Mouse (Mus musculus) gastrocnemius, postnatal 4 days (tissue): ENCODE data around the gene Dctn3. TPM values are rescaled to one million over a fixed set of nuclear protein-coding genes. Genes with fewer than 3 reads are reported as not detected.
"Not testable (repeated sequence)": the region's sequence is repeated elsewhere in the genome, so short reads cannot be mapped to it uniquely, and the experiment has no call there.

Source experiments
- DNase-seq, 2 experiments: peaks; one replicate each; pipeline ENCODE4 v3.0.0; 2021 to 2022; ENCODE audit warnings: low spot score in 2 of 2, mixed read lengths in 2 of 2
- long read RNA-seq, 2 experiments: library from polyadenylated mRNA; stranded (forward); transcript quantifications; one replicate each; pipeline ENCODE4 v2.0.0; 2021
- total RNA-seq, 2 experiments: library from RNA; stranded (reverse); gene quantifications; 2 replicates each; pipeline ENCODE4 v1.2.3; 2021

The Dctn3 gene
- total RNA-seq, result 10 to 100 TPM; 49.8 to 52.9 TPM
- long read RNA-seq, experiment 1, transcript Dctn3-201 (7 exons, 973 nt), result major isoform, 42 of 47 reads
- long read RNA-seq, experiment 1, partial matches to known transcripts, result 2 of 47 reads
- long read RNA-seq, experiment 1, other reads (novel, unspliced or antisense), result 1 of 47 reads
- long read RNA-seq, experiment 2, transcript Dctn3-201 (7 exons, 973 nt), result major isoform, 59 of 60 reads
- long read RNA-seq, experiment 2, partial matches to known transcripts, result 0 of 60 reads
- long read RNA-seq, experiment 2, other reads (novel, unspliced or antisense), result 1 of 60 reads

DNA sequence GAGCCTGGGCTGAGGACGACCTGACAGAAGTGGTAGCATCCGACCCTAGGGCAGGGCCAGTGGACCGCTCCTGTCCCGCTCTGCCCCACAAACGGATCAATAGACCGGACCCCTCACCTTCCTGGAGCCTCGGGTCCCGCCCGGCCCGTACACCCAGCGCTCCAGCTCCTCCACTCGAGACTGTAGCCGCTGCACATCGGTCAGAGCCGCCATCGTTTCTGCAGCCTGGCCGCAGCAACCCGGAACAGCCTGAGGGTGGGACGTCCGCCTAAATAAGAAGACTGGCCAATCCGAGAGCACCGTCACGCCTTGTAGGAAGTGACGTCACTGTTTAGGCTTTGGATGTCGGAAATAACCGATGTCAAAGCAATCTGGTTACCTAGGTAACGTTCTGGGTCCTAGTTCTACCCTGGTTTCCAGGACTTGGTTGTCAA is at the start of gene Dctn3:
TSS of gene Dctn3 (minus strand) at position 253 of the 434 bp plus-strand sequence.
- peak; percentile 64 to 80 for DNase-seq

DNA sequence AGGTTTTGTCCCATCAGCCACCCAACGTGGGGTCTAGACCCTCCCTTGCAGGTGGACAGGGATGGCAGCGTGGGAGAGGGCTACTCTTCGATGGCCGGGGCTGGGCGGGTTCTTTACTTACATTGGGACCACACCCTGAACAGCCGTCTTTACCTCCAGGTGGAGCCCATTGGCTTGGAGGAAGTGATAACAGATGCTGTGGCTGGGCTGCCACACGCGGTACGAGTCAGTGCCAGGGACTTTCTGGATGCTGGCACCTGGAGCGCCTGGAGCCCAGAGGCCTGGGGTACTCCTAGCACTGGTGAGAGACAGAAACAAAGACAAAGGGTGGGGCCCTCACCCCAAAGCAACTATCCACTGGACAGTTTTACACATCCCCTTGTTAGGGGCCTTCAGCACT is 44.3 kb upstream of the Dctn3 start:
- not testable (repeated sequence) for DNase-seq

GRCm38 (mm10) chr4:41763176-41763575 is 40.2 kb upstream of the Dctn3 start:
- not testable (repeated sequence) for DNase-seq

DNA sequence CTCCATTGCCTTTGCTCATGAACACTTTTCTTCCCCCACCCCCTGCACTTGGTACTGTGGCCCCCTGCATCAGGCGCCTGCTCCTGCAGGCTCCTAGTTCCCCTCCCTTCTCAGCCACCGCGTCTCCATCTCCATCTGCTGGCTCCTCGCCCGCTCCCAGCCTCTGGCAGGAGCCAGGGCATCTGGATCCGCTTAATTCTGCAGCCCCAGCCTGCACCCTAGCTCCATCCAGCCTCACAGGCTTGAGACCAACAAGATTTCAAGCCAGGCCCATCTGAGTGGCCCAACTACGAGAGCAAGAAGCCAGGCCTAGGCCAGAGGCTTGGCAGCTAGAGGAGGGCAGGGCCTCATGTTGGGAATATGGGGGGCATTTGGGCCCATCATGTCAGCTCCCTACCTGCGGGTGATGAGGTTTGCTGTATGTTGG is 39.7 kb upstream of the Dctn3 start:
- peak; percentile 81 to 93 for DNase-seq

- peak; percentile 43 to 62 for DNase-seq
Observed at GRCm38 (mm10) chr4:41762099-41762687, 39.2 kb upstream of the Dctn3 start.

- DNase-seq, result no peak
Observed at GRCm38 (mm10) chr4:41761680-41762079, 38.7 kb upstream of the Dctn3 start.

DNA sequence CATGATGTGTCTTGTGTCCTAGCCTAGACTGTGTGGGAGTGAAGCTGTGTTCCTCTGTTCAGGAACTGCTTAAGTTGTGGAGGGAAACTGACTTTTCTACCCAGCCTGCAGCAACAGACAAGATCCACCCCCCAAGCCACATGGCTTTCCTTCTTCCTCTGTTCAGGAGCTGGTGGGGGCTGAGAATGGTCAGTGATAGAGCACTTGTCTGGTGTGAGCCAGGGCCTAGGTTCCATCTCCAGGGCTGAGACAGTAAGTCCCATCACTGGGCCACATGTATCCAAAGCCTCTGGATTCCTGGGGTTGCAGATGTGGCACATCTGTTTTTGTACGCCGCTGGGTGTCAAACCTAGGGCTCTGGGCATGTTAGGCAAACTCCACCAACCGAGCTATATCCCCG is 37.9 kb upstream of the Dctn3 start:
- no peak for DNase-seq

DNA sequence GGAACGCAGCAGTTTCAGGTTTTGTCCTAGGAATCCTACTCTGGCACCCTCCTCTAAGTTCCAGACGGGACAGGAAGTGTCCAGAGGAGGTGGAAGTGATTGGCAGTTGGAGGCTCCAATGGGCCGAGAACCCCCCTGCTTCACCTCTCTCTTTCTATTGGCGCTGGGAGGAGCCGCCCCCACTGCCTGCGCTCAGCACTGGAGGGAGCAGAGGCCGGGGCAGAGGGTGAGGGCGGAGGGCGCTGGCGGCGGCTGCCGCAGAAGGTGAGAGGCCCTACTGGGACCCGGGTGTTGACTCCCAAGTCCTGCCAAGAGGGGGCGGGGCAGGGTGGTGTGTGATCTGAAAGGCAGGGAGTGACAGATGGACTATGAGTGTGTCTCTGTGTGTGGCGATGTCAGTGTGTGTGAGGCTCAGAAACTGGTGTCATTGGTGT is 37.3 kb upstream of the Dctn3 start:
- peak; percentile 85 to 92 for DNase-seq

GRCm38 (mm10) chr4:41759656-41760287 is 36.8 kb upstream of the Dctn3 start:
- no peak for DNase-seq

DNA sequence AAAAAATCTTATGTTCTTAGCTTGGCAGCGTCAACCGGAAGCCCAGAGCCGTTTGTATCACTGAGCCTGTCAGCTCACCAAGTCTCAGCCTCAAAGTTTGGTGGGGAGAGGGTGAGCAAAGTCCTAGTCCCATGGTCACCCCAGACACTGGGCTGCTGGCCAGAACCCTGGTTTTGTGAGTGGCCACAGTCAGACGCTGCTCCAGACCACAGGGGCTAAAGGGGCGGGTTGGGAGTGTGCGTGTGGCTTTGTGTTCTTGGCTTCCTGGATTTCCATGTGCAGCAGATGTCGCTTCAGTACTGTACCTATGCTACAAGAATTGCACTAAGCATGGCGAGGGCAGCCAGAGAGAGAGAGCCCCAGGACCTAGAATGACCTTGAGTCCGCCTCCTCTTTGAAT is 36.2 kb upstream of the Dctn3 start:
- no peak for DNase-seq

DNA sequence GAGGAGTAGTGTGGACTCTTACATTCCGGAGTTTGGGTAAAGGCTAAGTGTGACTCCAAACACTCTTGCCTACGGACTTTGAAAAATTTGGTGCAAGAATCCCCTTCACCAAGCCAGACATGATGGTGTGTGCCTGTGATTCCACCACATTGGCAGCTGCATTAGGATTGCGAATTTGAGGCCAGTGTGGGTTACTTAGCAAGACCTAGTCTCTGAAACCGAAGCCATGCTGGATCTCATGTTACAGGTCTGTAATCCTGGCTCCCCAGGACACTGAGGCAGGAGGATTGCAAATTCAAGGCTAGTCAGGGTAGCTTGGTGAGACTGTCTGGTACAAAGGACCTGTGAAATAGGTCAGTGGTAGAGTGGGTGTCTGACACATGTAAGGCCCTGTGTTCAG is 35.7 kb upstream of the Dctn3 start:
- DNase-seq, result no peak

DNA sequence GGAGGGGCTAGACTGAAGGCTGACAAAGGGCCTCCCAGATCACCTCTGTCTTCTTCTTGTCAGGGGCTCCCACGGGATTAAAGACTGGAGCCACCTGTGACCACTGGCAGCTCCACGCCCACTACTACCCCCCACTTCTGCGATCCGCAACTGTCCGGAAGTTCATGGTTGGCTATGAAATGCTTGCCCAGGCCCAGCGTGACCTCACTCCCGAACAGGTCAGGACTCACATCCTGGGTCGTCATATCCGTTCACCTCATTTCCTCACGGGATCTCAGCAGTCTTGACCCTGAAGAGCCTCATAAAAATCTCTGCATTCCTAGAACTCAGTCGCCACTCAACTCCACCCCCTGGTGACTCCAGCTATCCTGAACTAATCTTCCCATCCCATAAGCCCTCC is 35.1 kb upstream of the Dctn3 start:
- DNase-seq, result no peak

DNA sequence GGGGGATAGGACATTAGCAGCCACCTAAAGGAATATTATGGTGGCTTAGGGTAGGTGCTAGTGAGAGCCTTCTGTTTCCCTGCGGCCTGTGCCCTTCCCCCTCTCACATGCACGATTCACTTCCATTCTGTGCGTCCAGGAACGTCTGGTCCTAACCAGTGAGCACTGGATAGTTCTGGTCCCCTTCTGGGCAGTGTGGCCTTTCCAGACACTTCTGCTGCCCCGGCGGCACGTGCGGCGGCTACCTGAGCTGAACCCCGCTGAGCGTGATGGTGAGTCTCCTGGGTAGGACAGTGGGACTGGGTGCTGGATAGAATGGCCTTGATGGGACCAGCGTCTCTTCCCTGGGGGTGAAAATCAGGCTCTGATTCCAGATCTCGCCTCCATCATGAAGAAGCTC is 34.4 kb upstream of the Dctn3 start:
- no peak for DNase-seq

- no peak for DNase-seq
Observed at GRCm38 (mm10) chr4:41756440-41756839, 33.5 kb upstream of the Dctn3 start.

GRCm38 (mm10) chr4:41755338-41756305 is 32.7 kb upstream of the Dctn3 start, which contains the start of gene Sigmar1:
Gene Sigmar1, minus strand, starts transcription at chr4:41756157.
- DNase-seq, result peak; percentile 59 to 79

GRCm38 (mm10) chr4:41754797-41755337 is 31.9 kb upstream of the Dctn3 start, which contains the start of gene Galt:
Gene Galt, plus strand, starts transcription at chr4:41755228.
- no peak for DNase-seq

GRCm38 (mm10) chr4:41745021-41745420 is 22.1 kb upstream of the Dctn3 start:
- no peak for DNase-seq

GRCm38 (mm10) chr4:41744131-41744530 is 21.2 kb upstream of the Dctn3 start:
- DNase-seq, result no peak

DNA sequence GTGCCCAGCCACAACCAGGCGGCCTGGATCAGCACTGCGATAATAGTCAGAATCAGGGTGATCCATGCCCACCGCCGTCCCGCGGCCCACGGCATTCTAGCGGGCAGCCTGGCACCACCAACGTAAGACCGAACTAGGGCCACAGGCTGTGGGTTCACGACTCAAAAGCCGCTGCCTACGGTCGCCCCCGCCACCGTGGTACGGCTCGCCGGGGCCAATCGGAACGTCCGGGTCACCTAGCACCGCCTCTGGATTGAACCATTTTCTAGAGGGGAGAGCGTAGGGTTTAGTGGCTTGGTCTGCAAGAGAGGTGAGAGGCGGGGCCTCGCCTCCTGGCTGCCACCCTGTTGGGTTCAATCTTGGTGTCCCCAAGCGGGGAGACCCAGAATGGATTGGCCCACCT is 18.2 kb upstream of the Dctn3 start:
- DNase-seq, result peak; percentile 77 to 88

GRCm38 (mm10) chr4:41740380-41741157 is 17.6 kb upstream of the Dctn3 start:
- peak in 1 of 2 experiments; percentile 43 for DNase-seq
